Mouse (Mus musculus): ENCODE measurements around the gene Mak. TPM values are rescaled to one million over a fixed set of nuclear protein-coding genes. Genes with fewer than 3 reads are reported as not detected.

Mak gene
- polyA plus RNA-seq, 1 experiment from 2014 or later = 0.39 TPM

GRCm38 (mm10) chr13:40977609-40978008 lies 101.9 kb downstream of the Mak start:
- ATAC-seq (replicated peaks; ENCODE audit: low FRiP score, low TSS enrichment, low read depth) = 0 out of 2 replicates have a peak, but pooled peaks have one; percentile 32
- Histone ChIP-seq H3K4me1 (replicated peaks; ENCODE audit: control insufficient read depth, insufficient read depth, low read length) (no peaks in the 10 kb centered on the region), H3K36me3 (ENCODE audit: control insufficient read depth, insufficient read depth, low read length) (no peaks in the 10 kb centered on the region), H3K27me3 (replicated peaks; ENCODE audit: control insufficient read depth, insufficient read depth, low read length) (no peaks in the 10 kb centered on the region), H3K27ac (ENCODE audit: low read depth) (no peak overlapping the region), H3K9me3 (ENCODE audit: control insufficient read depth, low read length) (no peaks in the 10 kb centered on the region), H3K4me2 (ENCODE audit: low read length) (no peak overlapping the region), H3K9ac (ENCODE audit: low read length) (no peak overlapping the region), H3K4me3 (ENCODE audit: low read depth, low read length) (no peak overlapping the region)
- peak; percentile 64 for DNase-seq (ENCODE audit: low spot score)
- 17% methylated on average over 7 of the region's 7 CpGs for WGBS

Other genes with a start within 250 kb of the Mak start
- gene Gcnt2, start 220.0 kb downstream of the Mak start, polyA plus RNA-seq (2014; fragmentation: Nextera tagmentation; extraction: Ambion mirVana) = 11.2 and 11.4 TPM in 2 replicates
- 72.2 and 73.7 TPM in 2 replicates for gene Pak1ip1, start 78.7 kb downstream of the Mak start, polyA plus RNA-seq (2014; fragmentation: Nextera tagmentation; extraction: Ambion mirVana)
- 225 and 246 TPM in 2 replicates for gene Tmem14c, start 63.4 kb downstream of the Mak start, polyA plus RNA-seq (2014; fragmentation: Nextera tagmentation; extraction: Ambion mirVana)
- gene Gcm2, start 31.3 kb upstream of the Mak start, polyA plus RNA-seq (2014; fragmentation: Nextera tagmentation; extraction: Ambion mirVana) = not detected in 2 replicates
- 0.23 and 0.30 TPM in 2 replicates for gene Sycp2l, start 34.6 kb upstream of the Mak start, polyA plus RNA-seq (2014; fragmentation: Nextera tagmentation; extraction: Ambion mirVana)
- 9.3 and 11.0 TPM in 2 replicates for gene Elovl2, start 140.7 kb upstream of the Mak start, polyA plus RNA-seq (2014; fragmentation: Nextera tagmentation; extraction: Ambion mirVana)
- 13.0 TPM in 2 replicates for gene Smim13, start 170.1 kb upstream of the Mak start, polyA plus RNA-seq (2014; fragmentation: Nextera tagmentation; extraction: Ambion mirVana)
- not detected in 2 replicates for gene Gm17364, start 194.3 kb upstream of the Mak start, polyA plus RNA-seq (2014; fragmentation: Nextera tagmentation; extraction: Ambion mirVana)